Mouse (Mus musculus) liver, embryonic 15.5 days (tissue): Measurements from ENCODE around the gene Kmt5b. TPM values are rescaled to one million over a fixed set of nuclear protein-coding genes. Genes with fewer than 3 reads are reported as not detected.
A peak's percentile ranks its signal among the peaks of the same experiment; 100 is the strongest.

Source experiments
- ATAC-seq: fragments of 200-750 bp; cut with Nextera tagmentation; 2 replicates; pipeline ENCODE4 v1.8.0; 2017; ENCODE audit warnings: moderate number of reproducible peaks, mild to moderate bottlenecking, moderate library complexity; ENCODE audit not compliant: insufficient read depth
- H3K27ac ChIP-seq: fragments of 300-500 bp; sonication (generic); replicated peaks from 2 replicates; pipeline ENCODE4 v1.5.1; 2015; ENCODE audit warnings: mild to moderate bottlenecking, inconsistent platforms
- H3K27me3 ChIP-seq: fragments of 300-500 bp; sonication (generic); 2 replicates; pipeline ENCODE4 v1.6.1; 2015; ENCODE audit warnings: mild to moderate bottlenecking, inconsistent platforms
- H3K36me3 ChIP-seq: fragments of 300-500 bp; sonication (generic); replicated peaks from 2 replicates; pipeline ENCODE4 v1.6.1; 2015; ENCODE audit warnings: moderate library complexity, mild to moderate bottlenecking, inconsistent platforms
- H3K4me1 ChIP-seq: fragments of 300-500 bp; sonication (generic); replicated peaks from 2 replicates; pipeline ENCODE4 v1.6.1; 2015; ENCODE audit warnings: inconsistent platforms
- H3K4me2 ChIP-seq: fragments of 300-500 bp; sonication (generic); 2 replicates; pipeline ENCODE4 v1.6.1; 2015; ENCODE audit warnings: moderate library complexity, mild to moderate bottlenecking, inconsistent platforms
- H3K4me3 ChIP-seq: fragments of 300-500 bp; sonication (generic); replicated peaks from 2 replicates; pipeline ENCODE4 v1.5.1; 2015; ENCODE audit warnings: mild to moderate bottlenecking, inconsistent platforms
- H3K9ac ChIP-seq: fragments of 300-500 bp; sonication (generic); 2 replicates; pipeline ENCODE4 v1.6.1; 2015; ENCODE audit warnings: moderate library complexity, mild to moderate bottlenecking, inconsistent platforms
- H3K9me3 ChIP-seq: fragments of 300-500 bp; sonication (generic); replicated peaks from 2 replicates; pipeline ENCODE4 v1.6.1; 2016; ENCODE audit warnings: inconsistent platforms
- WGBS: fragments of 180-500 bp; shearing (Covaris S2); methylation state at CpG from one replicate; pipeline ENCODE4 v1.1.7; 2015; ENCODE audit warnings: mixed read lengths; ENCODE audit not compliant: insufficient replicate concordance; 5-methylcytosine and 5-hydroxymethylcytosine counted together
- polyA plus RNA-seq: library from polyadenylated mRNA; unstranded; fragments of >200 nt; fragmentation: Nextera tagmentation; extraction: Ambion mirVana; gene quantifications from 2 replicates; pipeline ENCODE4 v1.2.1, GENCODE M21; 2015

The Kmt5b gene
- polyA plus RNA-seq, 1 experiment from 2014 or later: 6.1 TPM

DNA sequence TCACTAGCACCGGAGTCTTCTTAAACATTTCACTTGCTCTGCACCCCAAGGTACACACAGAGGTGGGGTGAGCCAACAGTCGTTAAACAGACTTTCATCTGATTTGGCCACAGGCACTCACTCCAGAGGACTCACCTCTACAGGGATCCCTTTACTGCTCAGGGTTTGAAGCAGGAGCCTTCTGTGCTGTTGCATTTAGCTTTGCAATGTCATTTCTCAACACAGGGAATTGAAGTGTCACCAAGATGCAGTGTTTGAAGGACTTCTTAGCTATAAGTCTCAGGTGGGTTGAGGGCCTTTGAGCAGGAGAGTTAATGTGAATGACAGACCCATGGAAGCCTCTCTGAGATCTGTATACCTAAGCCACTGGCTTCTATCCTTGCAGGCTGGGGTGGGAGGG is 76.4 kb downstream of the Kmt5b start:
- Histone ChIP-seq H3K9me3 (no peaks in the 10 kb centered on the region), H3K4me3 (no peak overlapping the region), H3K4me1 (no peaks in the 10 kb centered on the region), H3K27ac (no peak overlapping the region), H3K9ac (no peak overlapping the region), H3K4me2 (no peak overlapping the region), H3K36me3 (no peaks in the 10 kb centered on the region), H3K27me3 (no peaks in the 10 kb centered on the region; the same call in 1 of the 2 replicates)
- 60% methylated on average over 2 of the region's 2 CpGs for WGBS
- no peak for ATAC-seq

DNA sequence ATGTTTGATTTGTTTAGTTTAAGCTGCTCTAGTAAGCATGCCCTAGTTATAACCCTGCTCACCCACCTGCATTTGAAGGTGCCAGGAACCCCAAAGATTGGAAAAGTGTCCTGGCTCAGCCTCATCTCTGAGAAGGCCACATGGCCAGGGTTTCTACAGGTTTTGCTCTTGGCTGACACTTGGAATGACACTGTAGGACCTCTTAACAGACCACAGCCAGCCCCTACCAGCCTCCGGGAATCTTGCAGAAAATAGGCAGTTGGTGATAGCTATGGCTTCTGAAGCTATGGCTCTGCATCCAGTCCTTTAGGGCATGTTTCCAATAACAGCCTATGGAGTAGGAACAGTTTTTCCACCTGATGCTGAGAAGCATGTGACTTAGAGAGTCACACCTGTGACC is 77.6 kb downstream of the Kmt5b start:
- H3K36me3 ChIP-seq: no peaks in the 10 kb centered on the region
- WGBS: 63% methylated on average over 1 of the region's 1 CpGs

DNA sequence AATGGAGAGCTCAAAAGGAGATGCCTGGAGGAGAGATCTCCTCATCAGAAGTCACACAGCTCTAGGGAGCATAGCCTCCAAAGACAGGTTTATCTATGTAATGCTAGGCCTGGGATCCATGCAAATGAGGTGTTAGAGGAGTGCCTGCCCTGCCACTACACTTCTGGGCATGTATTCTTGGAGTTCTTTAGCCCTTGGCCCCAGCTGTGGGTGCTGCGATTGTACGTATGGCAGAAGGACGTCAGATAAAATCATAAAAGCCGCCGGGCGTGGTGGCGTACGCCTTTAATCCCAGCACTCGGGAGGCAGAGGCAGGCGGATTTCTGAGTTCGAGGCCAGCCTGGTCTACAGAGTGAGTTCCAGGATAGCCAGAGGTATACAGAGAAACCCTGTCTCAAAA is 78.1 kb downstream of the Kmt5b start:
- ATAC-seq: no peak
- WGBS: 66% methylated on average over 11 of the region's 11 CpGs
- Histone ChIP-seq H3K9me3 (no peaks in the 10 kb centered on the region), H3K27ac (no peak overlapping the region), H3K36me3 (no peaks in the 10 kb centered on the region), H3K27me3 (no peaks in the 10 kb centered on the region; the same call in 1 of the 2 replicates), H3K9ac (no peak overlapping the region), H3K4me3 (no peak overlapping the region), H3K4me1 (peaks cover 6% of the 10 kb centered on the region; the same call in 1 of the 2 replicates), H3K4me2 (no peak overlapping the region)

More for the DNA sequence above, 77.6 kb downstream of the Kmt5b start:
- 0 out of 2 replicates have a peak, but pooled peaks cover 1% of the 10 kb centered on the region for H3K4me1 ChIP-seq
- ATAC-seq: no peak
- no peaks in the 10 kb centered on the region for H3K9me3 ChIP-seq
- H3K27me3 ChIP-seq: no peaks in the 10 kb centered on the region; the same call in 1 of the 2 replicates
- no peak overlapping the region for H3K27ac ChIP-seq
- H3K4me3 ChIP-seq: no peak overlapping the region
- no peak overlapping the region for H3K4me2 ChIP-seq
- no peak overlapping the region for H3K9ac ChIP-seq

DNA sequence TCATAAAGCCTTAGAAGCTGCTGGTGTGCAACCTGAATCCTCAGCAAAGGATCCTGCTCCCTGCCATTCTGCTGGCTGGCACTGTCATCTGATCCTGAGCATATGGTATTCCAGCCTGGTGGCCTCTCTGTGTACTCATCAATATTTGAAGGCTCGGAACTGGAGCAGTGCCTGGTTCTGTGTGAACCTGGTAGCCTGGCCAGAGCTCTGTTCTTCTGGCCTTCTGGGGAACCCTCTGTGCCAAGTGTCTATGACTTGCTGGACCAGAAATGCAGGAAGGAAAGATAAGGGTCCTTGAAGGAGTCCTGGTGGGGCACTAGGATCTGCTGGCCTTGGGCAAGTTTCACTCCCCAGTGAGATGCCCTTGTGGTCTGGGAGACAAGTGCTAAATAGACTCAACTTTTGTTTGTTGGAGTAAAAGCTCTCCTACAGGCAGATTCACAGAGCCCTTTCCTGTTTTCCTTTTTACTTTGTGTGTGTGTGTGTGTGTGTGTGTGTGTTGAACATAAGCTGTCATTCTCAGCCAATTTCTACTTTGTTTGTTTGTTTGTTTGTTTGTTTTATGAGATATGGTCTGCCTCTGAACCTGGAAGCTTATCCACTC is 78.7 kb downstream of the Kmt5b start:
- Histone ChIP-seq H3K9ac (no peak overlapping the region), H3K9me3 (no peaks in the 10 kb centered on the region), H3K27ac (no peak overlapping the region), H3K36me3 (no peaks in the 10 kb centered on the region), H3K4me1 (peaks cover 12% of the 10 kb centered on the region), H3K4me3 (no peak overlapping the region), H3K4me2 (no peak overlapping the region), H3K27me3 (no peaks in the 10 kb centered on the region; the same call in 1 of the 2 replicates)
- WGBS: 46% methylated on average over 1 of the region's 1 CpGs
- ATAC-seq: no peak

DNA sequence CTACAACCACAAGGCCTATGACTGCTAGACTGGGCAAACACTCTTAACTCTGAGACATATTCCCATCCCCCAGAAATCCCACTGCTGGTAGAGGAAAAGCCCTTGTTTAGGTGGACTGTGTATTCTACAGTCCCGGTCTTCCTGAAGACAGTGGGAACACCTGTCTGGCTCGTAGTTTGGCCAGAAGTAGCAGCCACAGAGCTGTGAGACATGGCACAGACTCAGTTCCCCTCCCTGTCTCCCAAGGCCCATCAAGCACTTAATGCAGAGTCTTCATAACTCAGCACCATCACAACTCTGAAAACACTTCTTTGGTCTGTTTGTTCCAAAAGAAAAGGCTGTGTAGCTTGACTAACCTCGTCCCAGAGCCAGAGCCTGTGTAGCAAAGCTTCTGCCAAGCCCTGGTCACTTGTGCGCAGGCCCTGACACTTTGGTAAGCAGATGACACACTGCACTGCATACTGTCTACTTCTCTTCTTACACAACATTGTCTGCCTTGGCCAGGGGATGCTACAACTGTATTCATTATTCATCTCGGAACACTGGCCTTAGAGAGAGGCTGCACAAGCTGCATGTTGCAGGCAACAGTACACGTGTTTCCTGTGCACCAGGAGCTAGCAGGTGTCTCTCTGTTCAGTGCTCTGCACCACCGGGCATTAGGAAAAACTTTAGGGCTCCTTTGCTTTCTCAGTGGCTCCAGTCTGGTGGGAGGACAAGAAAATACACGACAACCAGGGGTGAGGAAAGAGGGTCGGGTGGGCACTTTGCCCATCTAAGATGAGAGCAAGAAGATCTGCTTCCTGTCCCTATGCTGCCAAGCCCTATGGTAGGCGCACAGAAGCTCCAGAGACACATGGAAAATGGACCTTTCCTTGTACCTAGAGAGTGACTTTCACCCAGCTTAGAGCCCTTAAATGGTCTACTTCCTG is 79.7 kb downstream of the Kmt5b start:
- H3K36me3 ChIP-seq: no peaks in the 10 kb centered on the region
- no peak overlapping the region for H3K4me2 ChIP-seq
- H3K4me1 ChIP-seq: peaks cover 20% of the 10 kb centered on the region
- no peaks in the 10 kb centered on the region for H3K27me3 ChIP-seq
- no peak for ATAC-seq
- H3K9ac ChIP-seq: no peak overlapping the region
- H3K27ac ChIP-seq: no peak overlapping the region
- H3K9me3 ChIP-seq: no peaks in the 10 kb centered on the region
- no peak overlapping the region for H3K4me3 ChIP-seq
- WGBS: 57% methylated on average over 10 of the region's 10 CpGs

DNA sequence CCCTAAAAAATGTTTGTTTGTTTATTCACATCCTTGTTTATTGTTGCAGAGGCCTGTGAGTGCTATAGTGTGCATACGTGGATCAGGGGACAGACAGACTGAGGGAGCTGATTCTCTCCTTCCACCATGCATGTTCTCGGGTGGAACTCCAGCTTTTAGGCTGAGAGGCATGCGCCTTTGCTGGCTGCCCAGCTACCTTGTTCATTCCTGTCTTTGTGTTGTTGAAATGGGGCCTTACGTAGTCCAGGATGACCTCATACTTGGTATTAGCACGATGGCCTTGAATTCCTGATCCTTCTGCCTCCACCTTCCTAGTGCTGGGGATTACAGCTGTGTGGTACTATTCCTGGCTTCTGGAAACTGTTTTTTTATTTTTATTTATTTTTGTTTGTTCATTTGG is 80.5 kb downstream of the Kmt5b start:
- no peaks in the 10 kb centered on the region for H3K27me3 ChIP-seq
- no peak overlapping the region for H3K4me3 ChIP-seq
- no peak overlapping the region for H3K4me2 ChIP-seq
- peaks cover 28% of the 10 kb centered on the region for H3K4me1 ChIP-seq
- WGBS: 70% methylated on average over 5 of the region's 5 CpGs
- H3K27ac ChIP-seq: no peak overlapping the region
- no peaks in the 10 kb centered on the region for H3K9me3 ChIP-seq
- H3K36me3 ChIP-seq: no peaks in the 10 kb centered on the region
- ATAC-seq: no peak
- no peak overlapping the region for H3K9ac ChIP-seq

DNA sequence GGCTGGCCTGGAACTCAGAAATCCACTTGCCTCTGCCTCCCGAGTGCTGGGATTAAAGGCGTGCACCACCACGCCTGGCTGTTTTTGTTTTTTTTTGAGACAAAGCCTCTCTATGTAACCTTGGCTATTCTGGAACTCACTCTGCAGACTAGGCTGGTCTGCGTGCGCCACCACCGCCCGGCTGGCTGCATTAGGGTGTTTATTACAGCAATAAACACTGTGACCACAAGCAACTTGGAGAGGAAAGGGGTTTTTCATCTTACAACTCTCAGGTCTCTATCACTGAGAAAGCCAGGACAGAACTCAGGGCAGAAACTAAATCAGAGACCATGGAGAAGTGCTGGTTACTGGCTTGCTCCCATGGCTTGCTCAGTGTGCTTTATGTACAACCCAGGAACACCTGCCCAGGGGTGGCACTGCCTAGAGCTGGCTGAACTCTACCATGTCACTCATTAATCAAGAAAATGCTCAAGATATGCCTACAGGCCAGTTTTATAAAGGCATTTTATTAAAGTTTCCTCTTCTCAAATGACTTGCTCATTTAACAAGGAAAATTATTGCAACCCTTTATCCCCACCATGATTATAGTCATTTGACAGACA is 81.1 kb downstream of the Kmt5b start:
- H3K9me3 ChIP-seq: no peaks in the 10 kb centered on the region
- H3K4me2 ChIP-seq: no peak overlapping the region
- no peak for ATAC-seq
- H3K36me3 ChIP-seq: no peaks in the 10 kb centered on the region
- no peak overlapping the region for H3K9ac ChIP-seq
- H3K27ac ChIP-seq: no peak overlapping the region
- H3K4me3 ChIP-seq: no peak overlapping the region
- no peaks in the 10 kb centered on the region for H3K27me3 ChIP-seq
- H3K4me1 ChIP-seq: peaks cover 33% of the 10 kb centered on the region
- WGBS: 76% methylated on average over 7 of the region's 7 CpGs

DNA sequence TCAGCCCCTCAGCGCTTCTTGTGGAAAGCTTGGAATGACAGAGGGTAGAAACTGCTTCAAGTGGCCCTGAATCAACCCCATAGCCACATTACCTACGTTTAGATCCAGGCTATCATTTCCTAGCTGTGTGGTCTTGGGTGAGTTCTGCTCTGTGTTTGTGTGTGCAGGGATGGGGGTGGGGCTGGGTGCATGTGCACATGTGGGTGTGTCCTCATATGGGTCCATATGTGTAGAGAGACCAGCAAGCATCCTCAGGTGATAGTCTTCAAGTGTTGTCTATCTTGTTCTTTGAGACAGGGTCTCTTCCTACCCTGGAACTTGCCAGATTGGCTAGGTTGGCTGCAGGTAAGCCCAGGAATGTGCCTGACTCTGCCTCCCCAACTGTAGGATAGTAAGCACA is 82.0 kb downstream of the Kmt5b start:
- 0 out of 2 replicates have a peak overlapping the region, but pooled peaks have one; percentile 3 for H3K27ac ChIP-seq

DNA sequence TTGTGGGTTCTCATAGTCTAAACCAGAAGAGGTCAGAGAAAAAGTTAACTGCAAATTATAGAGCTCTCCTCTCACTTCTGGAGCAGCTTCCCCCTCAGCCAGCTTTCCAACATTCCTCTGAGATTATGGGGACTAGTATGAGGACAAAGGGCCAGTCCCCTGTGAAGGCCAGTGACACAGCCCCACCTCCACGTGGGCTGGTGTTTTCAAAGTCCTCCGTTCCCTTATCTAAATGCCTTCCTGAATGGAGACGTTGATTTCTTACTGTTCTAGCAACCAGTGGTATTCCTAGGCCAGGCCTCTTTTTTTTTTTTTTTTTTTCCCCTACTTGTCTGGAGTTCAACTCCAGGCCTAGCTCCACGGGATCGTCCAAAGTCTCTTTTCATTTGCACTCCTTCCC is 82.9 kb downstream of the Kmt5b start:
- H3K9me3 ChIP-seq: no peaks in the 10 kb centered on the region
- no peak for ATAC-seq
- no peak overlapping the region for H3K9ac ChIP-seq
- no peaks in the 10 kb centered on the region for H3K36me3 ChIP-seq
- peaks cover 42% of the 10 kb centered on the region for H3K4me1 ChIP-seq
- peak overlapping the region; percentile 77; the same call in 1 of the 2 replicates for H3K27ac ChIP-seq
- H3K4me3 ChIP-seq: no peak overlapping the region
- peak overlapping the region; percentile 11; the same call in 1 of the 2 replicates for H3K4me2 ChIP-seq
- WGBS: 21% methylated on average over 5 of the region's 5 CpGs
- H3K27me3 ChIP-seq: no peaks in the 10 kb centered on the region

More for the DNA sequence above, 82.0 kb downstream of the Kmt5b start:
- H3K36me3 ChIP-seq: no peaks in the 10 kb centered on the region
- peaks cover 37% of the 10 kb centered on the region for H3K4me1 ChIP-seq
- no peak overlapping the region for H3K9ac ChIP-seq
- no peaks in the 10 kb centered on the region for H3K9me3 ChIP-seq
- no peak overlapping the region for H3K4me3 ChIP-seq
- no peaks in the 10 kb centered on the region for H3K27me3 ChIP-seq
- ATAC-seq: no peak
- 65% methylated on average over 2 of the region's 2 CpGs for WGBS
- no peak overlapping the region for H3K4me2 ChIP-seq

DNA sequence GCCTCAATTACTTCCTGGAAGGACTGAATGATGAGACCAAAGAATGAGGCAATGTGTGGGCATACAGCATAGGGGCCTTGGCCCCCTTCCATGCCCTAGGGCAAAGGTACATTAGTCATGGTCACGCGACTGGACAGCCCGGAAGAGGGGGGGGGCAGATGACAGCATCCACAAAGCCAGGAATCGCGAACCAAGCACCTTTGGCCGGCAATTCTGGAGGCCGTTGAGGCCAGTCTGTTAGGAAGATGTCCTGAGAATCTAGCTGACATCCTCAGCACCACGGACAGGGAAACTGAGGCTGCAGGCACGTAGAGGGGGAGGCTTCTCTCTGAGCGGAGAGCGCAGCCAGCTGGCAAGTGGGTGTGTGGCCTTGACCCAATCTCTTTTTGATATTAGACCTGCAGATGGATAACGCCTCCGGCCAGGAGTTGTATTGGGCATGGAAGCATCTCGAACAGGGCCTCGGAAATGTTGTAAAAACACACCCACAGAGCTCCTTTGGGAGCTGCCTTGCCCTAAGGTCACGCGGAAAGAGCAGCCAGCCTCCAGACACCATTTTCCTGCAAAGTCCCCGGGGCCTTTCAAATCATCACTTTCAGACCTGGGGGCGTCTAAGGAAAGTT is 83.7 kb downstream of the Kmt5b start:
- 10% methylated on average over 19 of the region's 19 CpGs for WGBS
- Histone ChIP-seq H3K4me1 (peaks cover 51% of the 10 kb centered on the region), H3K27ac (peak overlapping the region; percentile 77), H3K4me3 (peak overlapping the region; percentile 77), H3K27me3 (no peaks in the 10 kb centered on the region), H3K9me3 (no peaks in the 10 kb centered on the region), H3K36me3 (no peaks in the 10 kb centered on the region), H3K4me2 (peak overlapping the region; percentile 99), H3K9ac (peak overlapping the region; percentile 58)
- no peak; the same call in 1 of the 2 replicates for ATAC-seq
